Mouse (Mus musculus) CD4-positive, CD25-positive, alpha-beta regulatory T cell, adult 2 months (primary cell): ENCODE measurements around the gene Tomm5.
"Not testable (repeated sequence)": the region's sequence is repeated elsewhere in the genome, so short reads cannot be mapped to it uniquely, and the experiment has no call there.

ENCODE experiments used
- DNase-seq: peaks from one replicate; pipeline ENCODE4 v3.0.0-alpha.2; 2012; ENCODE audit warnings: low read depth, low spot score

Gene Tomm5

GRCm38 (mm10) chr4:45066036-45066730 lies 41.7 kb downstream of the Tomm5 start:
- DNase-seq, result no peak

DNA sequence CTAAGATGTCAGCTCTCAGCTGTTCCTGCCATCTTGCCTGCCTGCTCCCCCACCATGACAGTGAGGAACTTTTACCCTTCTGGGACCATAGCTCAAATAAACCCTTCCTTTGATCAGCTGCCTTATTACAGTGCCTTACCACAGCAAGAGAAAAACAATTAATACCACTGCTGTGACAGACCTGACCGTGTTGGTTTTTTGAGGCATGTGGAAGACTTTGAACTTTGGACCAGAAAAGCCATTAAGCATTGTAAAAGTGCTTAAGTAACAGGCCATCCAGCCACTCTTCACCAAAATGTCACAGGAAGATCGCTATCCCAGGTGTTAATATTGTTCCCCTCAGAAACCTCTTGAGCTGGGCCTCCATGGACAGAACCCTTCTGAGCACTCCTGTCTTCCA lies 43.3 kb downstream of the Tomm5 start:
- DNase-seq, result no peak

DNA sequence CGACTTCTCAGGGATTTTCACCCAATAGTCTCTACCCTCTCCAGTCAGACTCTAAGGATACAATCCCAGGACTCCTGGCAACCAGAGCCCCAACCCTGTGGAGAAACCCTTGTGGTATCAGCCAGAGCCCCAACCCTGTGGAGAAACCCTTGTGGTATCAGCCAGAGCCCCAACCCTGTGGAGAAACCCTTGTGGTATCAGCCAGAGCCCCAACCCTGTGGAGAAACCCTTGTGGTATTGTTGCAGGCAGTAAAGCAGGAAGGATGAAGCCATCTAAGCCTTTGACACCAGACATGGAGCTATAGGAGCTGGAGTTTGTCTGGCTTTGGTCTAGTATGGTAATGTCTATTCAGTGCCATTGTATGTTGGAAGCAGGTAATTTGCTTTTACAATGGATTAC lies 44.1 kb downstream of the Tomm5 start:
- DNase-seq, result not testable (repeated sequence)

- no peak for DNase-seq
These were observed 52.5 kb downstream of the Tomm5 start for GRCm38 (mm10) chr4:45055451-45055850.
